Mouse (Mus musculus): ENCODE measurements around the gene Atg2b. TPM values are rescaled to one million over a fixed set of nuclear protein-coding genes. Genes with fewer than 3 reads are reported as not detected.
A peak's percentile ranks its signal among the peaks of the same experiment; 100 is the strongest.

The Atg2b gene
- polyA plus RNA-seq, 1 experiment from 2014 or later, result 11.6 TPM

DNA sequence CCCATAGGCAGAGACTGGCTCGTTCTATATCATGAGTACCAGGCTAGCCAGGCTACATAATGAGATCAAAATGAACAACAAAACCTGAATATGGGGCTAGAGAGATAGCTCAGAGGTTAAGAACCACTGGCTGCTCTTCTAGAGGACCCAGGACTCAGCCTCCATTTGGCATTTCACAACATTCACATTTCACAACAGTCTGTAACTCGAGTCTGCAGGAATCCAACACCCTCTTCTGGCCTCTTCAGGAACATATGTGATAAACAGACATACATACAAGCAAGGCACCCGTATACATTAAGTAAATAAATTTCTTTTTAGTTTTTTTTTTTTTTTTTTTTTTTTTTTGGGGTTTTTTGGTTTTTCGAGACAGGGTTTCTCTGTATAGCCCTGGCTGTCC, 3.5 kb upstream of the Atg2b start:
- H3K4me3 ChIP-seq (ENCODE audit: low read depth, low read length), result no peak overlapping the region
- H3K27ac ChIP-seq (ENCODE audit: low read depth, low read length), result no peak overlapping the region
- no peak overlapping the region for H3K4me2 ChIP-seq
- ATAC-seq (ENCODE audit: low FRiP score) (no peak), DNase-seq (ENCODE audit: low spot score, missing footprints) (no peak)
- WGBS, result 85% methylated on average over 4 of the region's 4 CpGs
- H3K9me3 ChIP-seq (ENCODE audit: control insufficient read depth, low read length), result no peaks in the 10 kb centered on the region
- no peak overlapping the region for H3K9ac ChIP-seq (ENCODE audit: low read length)
- H3K4me1 ChIP-seq (ENCODE audit: control insufficient read depth, insufficient read depth, low read length), result peaks cover 16% of the 10 kb centered on the region
- H3K36me3 ChIP-seq (ENCODE audit: control insufficient read depth, insufficient read depth, low read length), result no peaks in the 10 kb centered on the region
- H3K27me3 ChIP-seq (ENCODE audit: control insufficient read depth, insufficient read depth, low read length), result no peaks in the 10 kb centered on the region

DNA sequence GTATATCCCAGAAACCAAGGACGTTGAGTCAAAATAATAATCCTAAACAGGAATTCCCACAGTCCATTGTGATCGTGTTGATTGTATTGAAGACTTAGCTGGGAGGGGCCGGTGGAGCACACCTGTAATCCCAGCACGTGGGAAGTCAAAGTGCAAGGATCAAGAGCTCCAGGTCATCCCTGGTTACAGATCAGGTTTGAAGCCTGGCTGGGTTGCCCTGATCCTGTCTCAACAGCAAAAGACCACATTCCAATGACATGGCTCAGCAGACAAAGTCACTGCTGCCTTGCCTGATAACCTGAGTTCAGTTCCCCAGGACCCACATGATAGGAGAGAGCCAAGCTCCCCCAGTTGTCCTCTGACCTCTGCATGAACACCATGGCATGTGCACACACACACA, 2.4 kb upstream of the Atg2b start:
- Histone ChIP-seq H3K4me2 (no peak overlapping the region), H3K9me3 (ENCODE audit: control insufficient read depth, low read length) (no peaks in the 10 kb centered on the region), H3K27me3 (ENCODE audit: control insufficient read depth, insufficient read depth, low read length) (no peaks in the 10 kb centered on the region), H3K27ac (ENCODE audit: low read depth, low read length) (no peak overlapping the region), H3K4me1 (ENCODE audit: control insufficient read depth, insufficient read depth, low read length) (peaks cover 18% of the 10 kb centered on the region), H3K36me3 (ENCODE audit: control insufficient read depth, insufficient read depth, low read length) (no peaks in the 10 kb centered on the region), H3K9ac (ENCODE audit: low read length) (no peak overlapping the region), H3K4me3 (ENCODE audit: low read depth, low read length) (no peak overlapping the region)
- ATAC-seq (ENCODE audit: low FRiP score), result no peak
- no peak for DNase-seq (ENCODE audit: low spot score, missing footprints)
- WGBS, result 86% methylated on average over 4 of the region's 4 CpGs

DNA sequence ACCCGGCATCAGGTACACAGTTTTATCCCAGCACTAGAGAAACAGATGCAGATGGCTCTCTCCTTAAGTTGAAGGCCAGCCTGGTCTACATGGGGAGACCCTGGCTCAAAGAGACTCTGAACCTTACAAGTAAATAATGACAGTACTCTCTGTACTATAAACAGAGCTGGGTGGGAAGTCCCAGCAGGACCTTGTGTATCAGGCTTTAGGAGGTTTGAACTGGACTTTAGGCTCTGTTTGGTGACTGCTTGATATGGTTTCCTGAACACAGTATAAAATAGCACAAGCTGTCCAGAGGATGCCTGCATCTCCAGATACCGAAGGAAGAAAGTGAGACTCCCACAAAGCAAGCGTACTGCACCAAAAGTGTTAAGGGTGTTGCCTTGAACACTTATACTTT, 1.8 kb upstream of the Atg2b start:
- Histone ChIP-seq H3K9me3 (ENCODE audit: control insufficient read depth, low read length) (no peaks in the 10 kb centered on the region), H3K27me3 (ENCODE audit: control insufficient read depth, insufficient read depth, low read length) (no peaks in the 10 kb centered on the region), H3K27ac (ENCODE audit: low read depth, low read length) (no peak overlapping the region), H3K4me2 (no peak overlapping the region), H3K4me1 (ENCODE audit: control insufficient read depth, insufficient read depth, low read length) (peaks cover 18% of the 10 kb centered on the region), H3K4me3 (ENCODE audit: low read depth, low read length) (no peak overlapping the region), H3K9ac (ENCODE audit: low read length) (no peak overlapping the region), H3K36me3 (ENCODE audit: control insufficient read depth, insufficient read depth, low read length) (no peaks in the 10 kb centered on the region)
- ATAC-seq (ENCODE audit: low FRiP score) (no peak), DNase-seq (ENCODE audit: low spot score, missing footprints) (no peak)
- 95% methylated on average over 3 of the region's 3 CpGs for WGBS

DNA sequence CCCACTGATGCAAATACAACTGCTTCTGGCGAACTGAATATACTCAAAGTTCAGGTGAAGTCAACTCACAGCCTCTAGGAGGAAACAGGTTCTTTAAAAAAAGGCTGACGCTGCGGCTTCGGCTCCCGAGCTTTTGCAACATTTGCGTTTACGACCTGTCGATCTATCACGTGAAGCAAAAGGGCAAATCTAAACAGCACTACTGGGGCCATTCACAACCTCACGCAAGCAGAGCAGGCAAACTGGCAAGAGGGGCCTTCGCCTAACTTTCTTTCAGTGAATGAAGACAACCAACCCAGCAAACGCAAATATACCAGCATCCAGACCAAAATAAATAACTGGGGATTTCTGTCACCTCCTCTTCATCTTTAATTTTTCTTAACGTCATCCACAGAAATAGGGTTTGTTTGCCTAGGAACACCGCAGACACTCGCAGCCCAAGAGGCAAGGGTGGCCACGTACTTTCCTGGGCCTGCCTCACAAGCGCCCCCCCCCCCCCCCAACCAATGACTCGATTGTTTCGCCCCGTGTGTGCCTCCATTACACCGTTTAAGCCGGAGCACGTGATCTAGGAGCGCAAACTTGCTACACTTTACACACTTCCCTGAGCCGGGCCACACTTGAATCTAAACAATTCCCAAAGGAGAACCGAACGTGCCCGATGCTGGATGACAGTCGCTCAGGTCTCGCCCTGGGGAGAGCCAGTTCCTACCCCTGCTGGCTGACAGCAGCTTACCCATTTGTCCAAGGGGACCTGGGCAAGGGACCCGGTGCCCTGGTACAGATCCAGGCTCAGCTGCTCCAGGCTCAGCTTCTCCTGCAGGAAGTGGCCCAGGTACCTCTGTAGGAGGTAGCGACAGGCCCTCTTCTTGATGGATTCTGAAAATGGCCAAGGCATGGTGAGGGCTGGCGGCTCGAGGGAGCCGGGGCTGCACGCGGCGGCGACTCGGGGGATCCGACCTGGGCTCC, 794 bp downstream of the Atg2b start, which contains the start of gene Gskip:
TSS of gene Gskip (plus strand) at position 897 of the 969 bp plus-strand sequence.
- H3K27me3 ChIP-seq (ENCODE audit: control insufficient read depth, insufficient read depth, low read length), result no peaks in the 10 kb centered on the region
- no peaks in the 10 kb centered on the region for H3K36me3 ChIP-seq (ENCODE audit: control insufficient read depth, insufficient read depth, low read length)
- WGBS, result 2% methylated on average over 40 of the region's 41 CpGs
- peak within 1 kb of the TSS; percentile 77 for H3K4me3 ChIP-seq (ENCODE audit: low read depth, low read length)
- peaks cover 18% of the 10 kb centered on the region for H3K4me1 ChIP-seq (ENCODE audit: control insufficient read depth, insufficient read depth, low read length)
- ATAC-seq (ENCODE audit: low FRiP score) (peak; percentile 47), DNase-seq (ENCODE audit: low spot score, missing footprints) (peak; percentile 94)
- H3K4me2 ChIP-seq, result peak within 1 kb of the TSS; percentile 91
- peak within 1 kb of the TSS; percentile 79 for H3K9ac ChIP-seq (ENCODE audit: low read length)
- peak within 1 kb of the TSS; percentile 82 for H3K27ac ChIP-seq (ENCODE audit: low read depth, low read length)
- no peaks in the 10 kb centered on the region for H3K9me3 ChIP-seq (ENCODE audit: control insufficient read depth, low read length)

DNA sequence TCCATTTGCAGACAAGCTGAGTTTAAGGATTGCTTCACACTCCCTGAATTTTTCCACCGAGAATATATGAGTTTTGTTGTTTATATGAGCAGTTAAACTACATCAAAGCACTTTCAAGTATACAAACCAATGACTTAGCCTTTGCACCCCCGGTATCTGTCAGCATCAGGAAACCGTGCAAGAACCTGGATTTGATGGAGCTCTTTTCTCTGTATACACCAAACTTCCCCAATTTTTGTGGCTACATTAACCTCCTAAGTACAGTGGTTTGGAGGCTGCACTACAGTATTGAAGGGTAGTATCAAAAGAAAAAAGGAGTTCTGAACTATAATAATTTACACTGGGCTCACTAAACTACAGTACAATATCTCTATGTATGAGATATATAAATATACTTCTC, 6.2 kb downstream of the Atg2b start:
- Histone ChIP-seq H3K36me3 (ENCODE audit: control insufficient read depth, insufficient read depth, low read length) (peaks cover 2% of the 10 kb centered on the region), H3K27me3 (ENCODE audit: control insufficient read depth, insufficient read depth, low read length) (no peaks in the 10 kb centered on the region), H3K4me2 (no peak overlapping the region), H3K4me1 (ENCODE audit: control insufficient read depth, insufficient read depth, low read length) (peaks cover 4% of the 10 kb centered on the region; the same call in 1 of the 2 replicates), H3K4me3 (ENCODE audit: low read depth, low read length) (no peak overlapping the region), H3K27ac (ENCODE audit: low read depth, low read length) (no peak overlapping the region), H3K9me3 (ENCODE audit: control insufficient read depth, low read length) (no peaks in the 10 kb centered on the region), H3K9ac (ENCODE audit: low read length) (no peak overlapping the region)
- ATAC-seq (ENCODE audit: low FRiP score) (no peak), DNase-seq (ENCODE audit: low spot score, missing footprints) (no peak)
- WGBS, result 94% methylated on average over 3 of the region's 3 CpGs

DNA sequence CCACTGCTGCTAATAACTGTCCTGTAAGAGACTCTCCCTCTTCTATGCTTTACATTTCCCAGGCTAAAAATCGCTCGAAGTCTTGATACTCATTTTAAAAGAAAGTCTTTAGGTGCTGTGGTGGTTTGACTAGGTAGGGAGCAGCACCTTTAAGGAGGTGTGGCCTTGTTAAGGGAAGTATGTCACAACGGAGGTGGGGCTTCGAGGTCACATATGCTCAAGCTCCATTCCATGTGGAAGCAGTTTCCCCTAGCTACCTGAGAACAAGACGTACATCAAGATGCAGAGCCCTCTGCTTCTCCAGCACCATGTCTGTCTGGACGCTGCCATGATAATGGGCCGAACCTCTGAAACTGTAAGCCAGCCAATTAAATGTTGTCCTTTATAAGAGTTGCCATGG, 6.8 kb downstream of the Atg2b start:
- Histone ChIP-seq H3K27me3 (ENCODE audit: control insufficient read depth, insufficient read depth, low read length) (no peaks in the 10 kb centered on the region), H3K36me3 (ENCODE audit: control insufficient read depth, insufficient read depth, low read length) (peaks cover 4% of the 10 kb centered on the region), H3K9me3 (ENCODE audit: control insufficient read depth, low read length) (no peaks in the 10 kb centered on the region), H3K27ac (ENCODE audit: low read depth, low read length) (no peak overlapping the region), H3K4me3 (ENCODE audit: low read depth, low read length) (no peak overlapping the region), H3K4me1 (ENCODE audit: control insufficient read depth, insufficient read depth, low read length) (no peaks in the 10 kb centered on the region; the same call in 1 of the 2 replicates), H3K9ac (ENCODE audit: low read length) (no peak overlapping the region), H3K4me2 (no peak overlapping the region)
- 92% methylated on average over 7 of the region's 7 CpGs for WGBS
- ATAC-seq (ENCODE audit: low FRiP score) (no peak), DNase-seq (ENCODE audit: low spot score, missing footprints) (no peak)

DNA sequence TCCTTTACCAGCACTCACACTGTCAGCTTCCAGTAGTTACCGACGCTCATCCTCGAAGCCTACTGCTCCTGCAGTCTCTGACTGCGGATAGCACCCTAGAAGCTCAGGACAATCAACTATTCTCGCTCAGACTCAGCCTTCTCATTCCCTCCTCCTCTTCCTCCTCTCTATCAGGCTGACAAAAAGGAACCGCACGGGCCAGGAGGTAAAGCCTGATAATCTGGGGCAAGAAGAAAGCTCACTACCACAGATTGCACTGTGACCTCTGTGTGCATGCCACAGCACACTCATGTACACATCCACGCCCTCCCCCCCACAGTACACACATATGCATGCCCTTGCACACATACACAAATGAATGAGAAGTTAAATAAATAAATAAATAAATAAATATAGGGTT, 8.7 kb downstream of the Atg2b start:
- Histone ChIP-seq H3K9me3 (ENCODE audit: control insufficient read depth, low read length) (no peaks in the 10 kb centered on the region), H3K36me3 (ENCODE audit: control insufficient read depth, insufficient read depth, low read length) (peaks cover 4% of the 10 kb centered on the region), H3K27ac (ENCODE audit: low read depth, low read length) (no peak overlapping the region), H3K4me3 (ENCODE audit: low read depth, low read length) (no peak overlapping the region), H3K4me1 (ENCODE audit: control insufficient read depth, insufficient read depth, low read length) (no peaks in the 10 kb centered on the region), H3K27me3 (ENCODE audit: control insufficient read depth, insufficient read depth, low read length) (no peaks in the 10 kb centered on the region), H3K9ac (ENCODE audit: low read length) (no peak overlapping the region), H3K4me2 (no peak overlapping the region)
- 92% methylated on average over 8 of the region's 8 CpGs for WGBS
- DNase-seq (ENCODE audit: low spot score, missing footprints), result no peak
- no peak for ATAC-seq (ENCODE audit: low FRiP score)

DNA sequence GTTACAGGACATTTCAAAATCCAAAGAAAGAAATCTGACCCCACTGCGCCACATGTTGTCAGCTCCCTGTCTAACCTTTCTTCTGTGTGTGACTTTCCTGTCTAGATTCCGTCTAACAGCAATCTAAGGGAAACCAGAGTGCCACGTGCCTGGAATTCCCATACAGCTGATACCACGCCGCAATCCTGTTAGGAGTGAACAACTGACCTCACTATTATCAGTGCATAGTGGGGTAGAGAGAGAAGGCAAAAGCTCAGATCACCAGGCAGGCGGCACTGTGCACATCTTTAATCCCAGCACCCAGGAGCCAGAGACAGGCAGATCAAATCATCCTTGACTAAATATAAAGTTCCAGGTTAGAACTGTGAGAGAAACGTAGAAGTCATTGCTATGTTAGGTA, 29.2 kb downstream of the Atg2b start:
- H3K36me3 ChIP-seq (ENCODE audit: control insufficient read depth, insufficient read depth, low read length), result peaks cover 21% of the 10 kb centered on the region
- H3K9me3 ChIP-seq (ENCODE audit: control insufficient read depth, low read length), result no peaks in the 10 kb centered on the region
- no peak overlapping the region for H3K27ac ChIP-seq (ENCODE audit: low read depth, low read length)
- H3K4me1 ChIP-seq (ENCODE audit: control insufficient read depth, insufficient read depth, low read length), result no peaks in the 10 kb centered on the region
- 96% methylated on average over 7 of the region's 7 CpGs for WGBS
- no peaks in the 10 kb centered on the region for H3K27me3 ChIP-seq (ENCODE audit: control insufficient read depth, insufficient read depth, low read length)
- DNase-seq (ENCODE audit: low spot score, missing footprints) (no peak), ATAC-seq (ENCODE audit: low FRiP score) (no peak)
- no peak overlapping the region for H3K4me3 ChIP-seq (ENCODE audit: low read depth, low read length)
- H3K4me2 ChIP-seq, result no peak overlapping the region
- no peak overlapping the region for H3K9ac ChIP-seq (ENCODE audit: low read length)

DNA sequence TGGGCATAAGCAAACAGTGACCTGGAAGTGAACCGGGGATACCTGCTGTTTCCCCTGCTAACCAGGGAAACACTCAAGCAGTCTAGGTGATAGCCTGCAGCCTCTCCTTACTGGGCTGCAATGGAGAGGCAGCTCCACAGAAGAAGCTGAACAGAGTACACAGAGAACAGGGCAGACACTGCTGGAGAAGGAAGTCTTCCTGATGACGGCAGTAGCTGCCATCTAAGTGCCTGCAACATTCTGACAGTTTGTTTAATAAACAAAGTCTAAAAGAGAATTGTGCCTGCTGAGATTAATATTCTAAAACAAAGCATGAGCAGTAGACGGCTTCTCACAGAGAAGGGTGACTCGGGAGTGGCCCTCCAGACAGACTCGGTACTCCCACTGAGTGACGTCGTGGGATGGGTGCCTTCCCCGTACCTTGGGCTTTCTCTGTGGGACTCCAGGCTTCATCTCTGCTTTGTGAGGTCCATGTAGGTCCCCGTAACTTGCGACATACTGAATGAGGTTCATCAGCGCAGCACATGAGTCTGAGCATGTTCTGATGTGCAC, 42.2 kb downstream of the Atg2b start:
- 94% methylated on average over 11 of the region's 11 CpGs for WGBS

More for the DNA sequence above, 42.2 kb downstream of the Atg2b start:
- Histone ChIP-seq H3K4me3 (ENCODE audit: low read depth, low read length) (no peak overlapping the region), H3K9ac (ENCODE audit: low read length) (no peak overlapping the region), H3K27me3 (ENCODE audit: control insufficient read depth, insufficient read depth, low read length) (no peaks in the 10 kb centered on the region), H3K27ac (ENCODE audit: low read depth, low read length) (no peak overlapping the region), H3K4me1 (ENCODE audit: control insufficient read depth, insufficient read depth, low read length) (no peaks in the 10 kb centered on the region), H3K36me3 (ENCODE audit: control insufficient read depth, insufficient read depth, low read length) (peaks cover 10% of the 10 kb centered on the region; the same call in 1 of the 2 replicates), H3K9me3 (ENCODE audit: control insufficient read depth, low read length) (no peaks in the 10 kb centered on the region), H3K4me2 (no peak overlapping the region)
- ATAC-seq (ENCODE audit: low FRiP score) (no peak), DNase-seq (ENCODE audit: low spot score, missing footprints) (no peak)

All from midbrain, embryonic 11.5 days (tissue).